Mouse (Mus musculus) gastrocnemius, adult 2 months (tissue): ENCODE results near the gene Per3. TPM values are rescaled to one million over a fixed set of nuclear protein-coding genes. Genes with fewer than 3 reads are reported as not detected.
A peak's percentile ranks its signal among the peaks of the same experiment; 100 is the strongest.

Experiments
- DNase-seq: peaks from one replicate; pipeline ENCODE4 v3.0.0; 2022
- H3K27ac ChIP-seq: fragments of 200-600 bp; 2 replicates; pipeline ENCODE4 v1.8.1; 2022; ENCODE audit warnings: mild to moderate bottlenecking
- H3K4me3 ChIP-seq: fragments of 200-600 bp; 2 replicates; pipeline ENCODE4 v1.8.1; 2022; ENCODE audit warnings: mild to moderate bottlenecking, moderate library complexity
- CTCF ChIP-seq: fragments of 200-600 bp; IDR thresholded peaks from 2 replicates; pipeline ENCODE4 v1.8.1; 2022; ENCODE audit warnings: antibody characterized with exemption, mild to moderate bottlenecking, moderate library complexity
- intact Hi-C: fragments of 180-260 bp; cut with DNase I; formaldehyde crosslinking; loops from one replicate; pipeline ENCODE4 v1.15.1; 2025
- long read RNA-seq, 2 experiments: library from polyadenylated mRNA; stranded (forward); transcript quantifications; one replicate each; pipeline ENCODE4 v2.0.0; 2021
- total RNA-seq, 2 experiments: library from RNA; stranded (reverse); gene quantifications; 2 replicates each; pipeline ENCODE4 v1.2.3; 2021

The Per3 gene
- 1 to 10 TPM; 3.6 to 9.3 TPM for total RNA-seq
- long read RNA-seq, experiment 1, result 0 reads
- long read RNA-seq, experiment 2, partial matches to known transcripts, result 1 of 6 reads
- long read RNA-seq, experiment 2, other reads (novel, unspliced or antisense), result 4 of 6 reads

DNA sequence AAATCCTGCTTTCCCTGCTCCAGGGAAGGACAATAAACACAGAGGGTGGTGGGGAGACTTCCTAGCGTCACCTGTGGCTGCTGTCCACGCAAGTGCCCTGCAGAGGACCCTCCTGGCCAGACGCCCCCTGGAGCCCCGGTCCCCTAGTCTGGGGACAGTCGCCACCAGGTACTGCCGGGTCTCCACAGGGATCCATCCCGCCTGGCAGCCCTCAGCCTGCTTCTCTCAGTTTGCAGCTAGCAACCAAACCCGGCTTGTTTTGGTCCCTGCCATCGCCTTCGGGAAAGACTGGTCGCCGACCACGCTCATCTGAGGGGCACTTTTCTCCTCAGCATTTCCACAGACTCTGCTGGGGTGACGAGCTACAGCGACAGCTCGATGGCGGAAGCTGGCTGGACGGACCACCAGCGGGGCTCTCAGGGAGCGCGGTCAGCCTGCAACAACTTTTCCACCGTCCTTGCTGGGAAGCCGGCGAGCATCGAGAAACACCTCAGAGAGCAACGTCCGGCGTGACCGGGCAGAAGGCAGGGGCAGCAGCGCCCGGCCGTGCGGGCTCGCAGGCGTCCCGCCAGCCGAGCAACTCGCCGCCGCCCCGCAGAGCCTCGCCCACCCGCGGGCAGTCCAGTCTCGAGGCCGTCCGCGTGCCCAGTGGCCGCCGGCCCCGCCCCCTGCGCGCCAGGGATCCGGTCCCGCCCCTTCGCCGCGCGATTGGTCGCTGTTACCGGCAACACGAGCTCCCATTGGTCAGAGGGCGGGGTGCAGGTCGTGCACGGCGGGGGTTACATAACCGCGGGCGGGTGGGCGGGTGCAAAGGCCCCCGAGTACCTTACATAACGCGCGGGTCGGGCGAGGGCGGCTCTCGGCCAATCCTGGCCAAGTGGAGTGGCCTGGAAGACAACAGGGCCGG is at the start of gene Per3:
Gene Per3 (minus strand): TSS at position 629 of the 907 bp plus-strand sequence.
- Histone ChIP-seq H3K4me3 (peak within 1 kb of the TSS; percentile 84), H3K27ac (peak within 1 kb of the TSS; percentile 97)
- DNase-seq, result peak; percentile 100
- intact Hi-C loops, result no loop called here
- no peak for TF ChIP-seq CTCF

DNA sequence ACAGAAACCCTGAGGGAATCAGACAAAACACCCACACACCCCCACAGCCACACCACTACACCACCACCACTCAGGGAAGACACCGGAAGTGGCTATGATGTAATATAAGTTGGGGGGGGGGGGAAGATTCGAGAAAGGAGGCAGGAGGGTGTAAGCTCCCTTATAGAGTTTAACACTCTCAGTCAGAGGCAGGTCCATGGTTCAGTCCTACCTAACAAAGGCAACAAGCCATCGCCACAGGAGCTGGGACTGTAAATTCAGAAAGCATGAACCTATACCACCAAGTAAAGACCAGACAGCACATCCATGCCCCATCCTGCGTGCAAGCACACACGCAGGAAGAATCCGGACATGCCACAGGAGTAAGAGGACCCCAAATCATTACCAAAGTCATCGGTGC is 44.8 kb upstream of the Per3 start, which contains the start of gene Gm13090:
Gene Gm13090 (plus strand): TSS at position 301 of the 400 bp plus-strand sequence.
- H3K27ac ChIP-seq, result no peak within 1 kb of the TSS
- no peak within 1 kb of the TSS for H3K4me3 ChIP-seq
- no peak for TF ChIP-seq CTCF
- DNase-seq, result no peak
- intact Hi-C loops, result no loop called here

DNA sequence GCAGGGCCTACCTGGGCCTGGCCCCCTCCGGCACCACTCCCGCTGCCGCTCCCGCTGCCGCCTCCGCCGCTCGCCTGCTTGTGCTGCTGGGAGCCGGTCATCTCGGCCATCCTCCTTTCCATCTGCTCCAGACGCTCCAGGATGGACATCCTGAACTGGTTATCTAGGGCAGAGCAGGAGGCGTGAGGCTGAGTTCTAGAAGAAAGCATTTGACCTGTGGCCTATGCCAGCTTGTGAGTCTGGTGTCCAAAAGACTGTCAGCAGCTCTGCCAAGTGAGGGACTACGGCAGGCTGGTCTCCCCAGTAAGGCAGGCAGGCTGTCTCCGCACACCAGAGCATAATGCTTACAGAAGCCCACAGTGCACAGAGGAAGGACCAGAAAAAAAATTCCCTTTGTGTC is 44.4 kb upstream of the Per3 start:
- H3K27ac ChIP-seq, result no peak overlapping the region
- intact Hi-C loops, result no loop called here
- peak; percentile 39 for DNase-seq
- no peak for TF ChIP-seq CTCF
- no peak overlapping the region for H3K4me3 ChIP-seq

DNA sequence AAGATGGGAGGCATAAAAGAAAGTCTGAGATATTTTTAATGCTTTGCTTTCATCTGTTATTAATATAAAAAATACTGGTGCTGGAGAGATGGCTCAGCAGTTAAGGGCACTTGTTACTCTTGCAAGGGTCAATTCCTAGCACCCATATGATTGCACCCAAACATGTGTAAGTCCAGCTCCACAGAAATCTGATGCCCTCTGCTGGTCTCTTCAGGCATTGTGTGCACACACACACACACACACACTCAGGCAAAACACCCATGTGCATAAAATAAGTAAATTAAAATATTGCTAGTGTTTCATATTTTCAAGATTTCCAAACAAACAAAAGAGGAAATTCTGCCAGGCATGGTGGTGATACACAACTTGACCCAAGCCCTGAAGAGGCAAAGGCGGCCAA is 42.9 kb upstream of the Per3 start:
- Histone ChIP-seq H3K4me3 (no peak overlapping the region), H3K27ac (no peak overlapping the region)
- no peak for TF ChIP-seq CTCF
- no peak for DNase-seq
- intact Hi-C loops, result no loop called here

DNA sequence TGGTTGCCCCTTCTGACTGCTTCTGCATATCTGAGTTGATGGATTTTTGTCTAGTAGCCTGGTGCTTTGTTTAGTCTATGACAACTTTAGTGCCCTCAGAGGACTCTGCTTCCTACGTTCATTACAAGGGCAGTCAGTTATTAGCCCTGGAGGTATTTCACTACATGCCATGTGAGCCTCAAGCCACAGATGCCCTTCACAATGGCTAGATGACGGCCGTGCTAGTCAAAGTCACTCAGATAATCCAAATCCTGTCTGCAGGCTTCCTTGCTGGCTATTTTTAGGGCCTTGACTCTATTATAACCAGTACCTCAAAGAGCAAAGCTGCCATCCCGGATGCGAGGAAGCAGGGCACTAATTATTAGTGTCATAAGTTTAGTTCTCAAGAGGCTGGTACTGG is 38.6 kb upstream of the Per3 start:
- no peak for DNase-seq
- no peak overlapping the region for H3K4me3 ChIP-seq
- intact Hi-C loops, result no loop called here
- no peak for TF ChIP-seq CTCF
- peak overlapping the region; percentile 28; the same call in 1 of the 2 replicates for H3K27ac ChIP-seq

DNA sequence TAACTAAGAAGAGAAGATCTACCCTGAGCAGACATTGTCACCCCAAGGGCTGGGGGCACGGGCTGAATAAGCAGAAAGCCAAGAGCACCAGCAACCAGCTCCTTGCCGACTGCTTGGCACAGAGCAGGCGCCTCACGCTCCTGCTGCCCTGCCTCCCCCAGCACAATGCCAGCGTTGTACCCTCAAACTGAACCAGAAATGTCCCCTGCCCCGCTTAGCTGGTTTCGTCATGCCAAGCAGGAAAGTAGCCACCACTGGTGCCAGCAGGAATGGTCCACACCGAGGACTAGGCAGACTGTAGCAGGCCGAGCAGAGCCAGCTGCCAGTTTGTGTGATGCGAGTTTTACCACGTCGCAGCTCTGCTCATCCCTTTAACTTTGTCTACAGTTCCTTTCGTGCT is 37.5 kb upstream of the Per3 start:
- intact Hi-C loops, result no loop called here

DNA sequence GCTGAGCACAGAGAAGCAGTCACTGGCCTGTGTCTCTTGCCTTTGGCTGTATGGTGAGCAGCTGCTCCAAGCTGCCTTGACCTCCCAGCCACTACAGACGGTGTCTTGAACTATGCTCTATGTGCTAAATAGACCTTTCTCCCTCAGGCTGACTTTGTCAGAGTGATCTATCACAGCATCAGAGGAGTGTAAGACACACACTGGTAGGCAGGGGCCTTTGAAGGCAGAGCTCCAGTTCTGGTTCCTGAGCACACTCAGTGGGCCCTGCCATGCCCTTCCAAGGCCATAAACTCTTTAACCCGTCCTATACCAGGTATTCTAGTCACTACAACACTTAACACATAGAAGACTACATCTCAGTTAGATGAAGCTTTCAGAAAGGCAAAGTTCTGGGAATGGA is 36.9 kb upstream of the Per3 start:
- TF ChIP-seq CTCF, result no peak
- H3K27ac ChIP-seq, result no peak overlapping the region
- no peak for DNase-seq
- no peak overlapping the region for H3K4me3 ChIP-seq
- intact Hi-C loops, result no loop called here

More for the DNA sequence above, 37.5 kb upstream of the Per3 start:
- no peak overlapping the region for H3K4me3 ChIP-seq
- no peak for DNase-seq
- H3K27ac ChIP-seq, result no peak overlapping the region
- TF ChIP-seq CTCF, result no peak

DNA sequence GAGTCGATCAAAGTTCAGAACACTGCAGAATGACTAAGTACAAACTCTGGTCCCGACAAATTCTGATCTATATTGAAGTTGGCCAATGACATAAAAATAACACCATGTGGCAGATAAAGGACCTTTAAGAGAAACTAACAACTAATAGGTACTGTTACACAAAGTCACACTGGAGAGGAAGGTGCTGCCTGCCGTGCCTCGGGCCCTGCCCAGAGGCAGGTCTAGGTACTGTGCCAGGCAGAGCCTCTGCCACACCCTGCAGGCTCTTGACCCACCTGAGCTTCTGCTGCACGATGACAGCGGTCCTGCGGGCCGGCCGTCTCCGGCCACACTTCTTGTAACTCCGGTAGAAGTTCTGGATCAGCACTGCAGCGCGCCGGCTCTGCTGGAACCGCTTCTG is 30.4 kb upstream of the Per3 start:
- H3K4me3 ChIP-seq, result no peak overlapping the region
- DNase-seq, result no peak
- TF ChIP-seq CTCF, result no peak
- H3K27ac ChIP-seq, result no peak overlapping the region
- intact Hi-C loops, result no loop called here

DNA sequence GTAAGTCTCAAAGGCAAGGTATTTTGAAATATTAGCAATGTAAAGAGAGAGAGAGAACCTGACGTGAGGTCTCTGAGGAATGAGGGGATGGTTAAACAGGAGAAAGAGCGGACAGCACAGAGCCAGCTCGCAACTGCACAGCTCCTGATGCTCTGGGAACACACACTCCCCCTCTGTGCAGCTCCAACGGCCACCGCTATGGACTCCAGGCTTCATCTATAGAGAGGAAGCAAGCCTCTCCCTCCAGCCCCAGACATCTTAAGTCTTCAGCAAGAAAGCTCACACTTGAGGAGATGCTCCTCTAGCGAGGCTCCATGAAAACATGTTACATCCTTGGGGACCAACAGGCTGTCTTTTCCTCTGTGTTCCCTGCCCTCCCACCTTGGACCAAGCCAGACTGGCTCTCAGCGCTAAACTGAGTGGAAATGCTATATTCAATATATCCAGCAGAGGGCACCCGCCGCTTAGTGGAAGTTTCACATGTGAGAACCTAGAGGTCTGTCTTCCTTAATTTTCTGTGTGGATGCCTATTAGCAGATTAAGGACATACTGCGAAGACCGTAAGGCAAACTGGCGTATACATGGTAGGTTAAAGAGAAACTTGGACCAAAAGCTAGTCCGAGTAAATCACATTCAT is 28.8 kb upstream of the Per3 start:
- TF ChIP-seq CTCF, result peak; percentile 91
- Histone ChIP-seq H3K4me3 (no peak overlapping the region), H3K27ac (no peak overlapping the region)
- intact Hi-C loops, result loop anchor here (1.0 kb wide), 1 partner anchor 68 kb away; no protein-coding TSS in a partner anchor
- DNase-seq, result peak; percentile 72

DNA sequence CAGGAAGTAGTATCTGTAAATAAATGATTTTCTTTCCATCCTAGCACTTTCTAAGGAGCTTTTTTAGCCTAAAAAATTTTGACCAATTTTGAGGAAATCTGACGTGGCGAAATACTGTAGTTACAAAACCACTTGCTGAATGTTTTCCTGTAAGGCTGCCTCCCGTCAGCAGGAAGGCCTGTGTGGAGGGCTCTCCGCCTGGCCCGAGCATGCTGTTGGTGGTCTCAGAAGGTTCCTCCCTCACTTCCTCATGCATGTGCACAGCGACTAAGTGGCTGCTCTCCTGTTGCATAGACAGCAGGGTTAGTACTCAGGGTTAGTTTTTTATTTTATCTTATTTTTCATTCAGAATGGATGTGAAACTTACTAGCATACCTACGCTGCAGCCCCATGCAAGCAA is 26.5 kb upstream of the Per3 start:
- TF ChIP-seq CTCF, result no peak
- H3K4me3 ChIP-seq, result no peak overlapping the region
- DNase-seq, result no peak
- no peak overlapping the region for H3K27ac ChIP-seq
- intact Hi-C loops, result no loop called here

DNA sequence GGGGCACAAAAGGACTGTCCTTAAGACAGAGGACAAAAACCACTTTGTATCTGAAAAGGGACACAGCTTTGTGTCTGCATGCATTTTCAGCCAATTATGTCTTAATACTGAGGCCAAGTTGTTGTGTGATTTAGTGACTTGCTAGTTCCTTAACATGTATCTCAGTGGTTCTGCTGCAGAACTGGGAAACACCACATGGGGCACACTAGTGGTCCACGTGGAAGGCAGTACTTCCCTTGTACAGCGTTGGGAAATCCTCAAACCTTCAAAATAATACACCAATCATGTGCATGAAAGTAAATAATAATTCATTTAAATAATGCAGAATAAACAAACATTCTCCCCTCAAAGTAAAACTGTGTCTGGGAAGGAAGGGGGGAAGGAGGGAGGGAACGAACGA is 24.3 kb upstream of the Per3 start:
- H3K27ac ChIP-seq, result no peak overlapping the region
- TF ChIP-seq CTCF, result no peak
- intact Hi-C loops, result no loop called here
- DNase-seq, result no peak
- H3K4me3 ChIP-seq, result no peak overlapping the region

DNA sequence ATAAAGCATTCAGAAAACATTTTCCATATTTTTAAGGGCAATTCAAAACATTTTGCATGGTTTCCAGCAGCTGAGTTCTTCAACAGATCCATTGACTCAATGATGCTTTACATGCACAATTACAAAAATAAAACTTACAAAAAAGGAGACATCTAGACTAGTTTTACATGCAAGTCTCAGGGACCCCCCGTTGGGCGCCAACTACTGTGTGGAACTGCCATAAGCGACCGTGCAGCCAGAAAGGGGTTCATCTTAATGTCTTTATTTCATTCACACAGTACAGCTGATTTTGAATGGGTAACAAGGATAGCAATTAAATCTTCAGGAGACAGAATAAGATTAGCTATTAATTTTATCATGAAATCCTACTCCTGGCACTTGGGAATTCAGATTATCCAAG is 15.1 kb upstream of the Per3 start:
- Histone ChIP-seq H3K27ac (no peak overlapping the region), H3K4me3 (no peak overlapping the region)
- intact Hi-C loops, result no loop called here
- TF ChIP-seq CTCF, result no peak
- DNase-seq, result no peak

DNA sequence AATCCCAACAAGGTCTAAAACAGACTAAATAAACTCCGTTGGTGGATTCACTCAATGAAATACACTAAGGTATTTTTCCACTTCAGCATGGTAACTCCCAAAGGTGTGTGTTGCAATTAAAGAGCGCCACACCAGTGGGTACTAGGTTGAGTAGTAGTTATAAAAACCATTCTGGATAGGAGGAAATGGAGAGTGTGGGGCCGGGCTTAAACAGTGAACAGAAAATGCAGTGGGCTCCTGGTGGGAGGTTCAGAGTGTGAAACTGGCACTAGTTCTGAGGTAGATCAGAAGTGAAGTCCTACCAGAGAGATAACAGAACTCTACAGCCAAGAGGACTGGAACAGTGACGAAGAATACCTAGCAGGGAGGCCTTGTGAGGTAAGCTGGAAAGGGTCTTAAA is 14.2 kb upstream of the Per3 start:
- peak overlapping the region; percentile 95 for H3K4me3 ChIP-seq
- peak overlapping the region; percentile 99 for H3K27ac ChIP-seq
- intact Hi-C loops, result no loop called here
- no peak for TF ChIP-seq CTCF
- no peak for DNase-seq
